Mouse (Mus musculus) cortical plate, adult 2 months (tissue): ENCODE measurements at regions not wholly inside any gene's neighbourhood (a gene's known extent, or its start where the extent isn't known, plus 50 kb on each side); places are given as distances from the start of the nearest gene placed in this dataset.

ENCODE experiments used
- CTCF ChIP-seq: fragments of 200-500 bp; IDR thresholded peaks from 2 replicates; pipeline ENCODE4 v1.5.1; 2011; ENCODE audit warnings: mild to moderate bottlenecking, control low read depth, low read length; ENCODE audit not compliant: insufficient read depth; ENCODE audit errors: extremely low read depth
- POLR2A ChIP-seq: fragments of 200-500 bp; IDR thresholded peaks from 2 replicates; pipeline ENCODE4 v1.6.1; 2011; ENCODE audit warnings: mild to moderate bottlenecking, low read length, control low read depth; ENCODE audit not compliant: insufficient read depth; ENCODE audit errors: extremely low read depth

- no peak for TF ChIP-seq POLR2A
- no peak for TF ChIP-seq CTCF
These were observed 159.7 kb upstream of the Pcdh17 start for GRCm38 (mm10) chr14:84283440-84284203.
